Mouse (Mus musculus) CD4-positive, CD25-positive, alpha-beta regulatory T cell, adult 4 months (primary cell): Measurements from ENCODE around the gene Prr22. TPM values are rescaled to one million over a fixed set of nuclear protein-coding genes. Genes with fewer than 3 reads are reported as not detected.

Source experiments
- ATAC-seq: one replicate; pipeline ENCODE4 v1.8.0; 2017
- polyA plus RNA-seq, 2 experiments: library from polyadenylated mRNA; unstranded; fragments of 100-300 nt; shearing (Covaris generic); gene quantifications; one replicate each; pipeline ENCODE4 v1.2.1; 2017

Gene Prr22
- polyA plus RNA-seq = 1 to 10 TPM in 1 of 2 experiments, under 1 TPM in 1; 0.24 to 1.1 TPM

- no peak for ATAC-seq
Measured at GRCm38 (mm10) chr17:56769950-56770349, at the start of gene Prr22. Gene Prr22 (plus strand): TSS chr17:56770250.

GRCm38 (mm10) chr17:56722441-56722840, 47.6 kb upstream of the Prr22 start:
- no peak for ATAC-seq

- no peak for ATAC-seq
Measured at GRCm38 (mm10) chr17:56723419-56724161, 46.5 kb upstream of the Prr22 start.

- no peak for ATAC-seq
Measured at GRCm38 (mm10) chr17:56727029-56727649, 42.9 kb upstream of the Prr22 start.

- no peak for ATAC-seq
Measured at GRCm38 (mm10) chr17:56727659-56728058, 42.4 kb upstream of the Prr22 start.

GRCm38 (mm10) chr17:56728117-56728516, 41.9 kb upstream of the Prr22 start:
- no peak for ATAC-seq

GRCm38 (mm10) chr17:56729151-56729550, 40.9 kb upstream of the Prr22 start:
- no peak for ATAC-seq

- no peak for ATAC-seq
Measured at GRCm38 (mm10) chr17:56729656-56730055, 40.4 kb upstream of the Prr22 start.

- no peak for ATAC-seq
Measured at GRCm38 (mm10) chr17:56736534-56736933, 33.5 kb upstream of the Prr22 start.

GRCm38 (mm10) chr17:56738221-56738620, 31.8 kb upstream of the Prr22 start:
- ATAC-seq = no peak

GRCm38 (mm10) chr17:56740118-56740787, 29.8 kb upstream of the Prr22 start:
- no peak for ATAC-seq

GRCm38 (mm10) chr17:56740788-56741160, 29.3 kb upstream of the Prr22 start:
- ATAC-seq = no peak

GRCm38 (mm10) chr17:56744173-56744572, 25.9 kb upstream of the Prr22 start:
- no peak for ATAC-seq

GRCm38 (mm10) chr17:56751404-56752072, 18.5 kb upstream of the Prr22 start:
- ATAC-seq = no peak

- no peak for ATAC-seq
Measured at GRCm38 (mm10) chr17:56753452-56753851, 16.6 kb upstream of the Prr22 start.

- no peak for ATAC-seq
Measured at GRCm38 (mm10) chr17:56754271-56755185, 15.5 kb upstream of the Prr22 start.

GRCm38 (mm10) chr17:56756703-56757399, 13.2 kb upstream of the Prr22 start:
- no peak for ATAC-seq

- no peak for ATAC-seq
Measured at GRCm38 (mm10) chr17:56757416-56758123, 12.5 kb upstream of the Prr22 start, which contains the start of gene Nrtn. Gene Nrtn (minus strand): TSS chr17:56757530.

- peak; percentile 50 for ATAC-seq
Measured at GRCm38 (mm10) chr17:56758132-56758531, 11.9 kb upstream of the Prr22 start.

GRCm38 (mm10) chr17:56759261-56759660, 10.8 kb upstream of the Prr22 start:
- ATAC-seq = no peak

- no peak for ATAC-seq
Measured at GRCm38 (mm10) chr17:56761077-56761476, 9.0 kb upstream of the Prr22 start.
